Mouse (Mus musculus): ENCODE measurements around the gene Ndufs1. TPM values are rescaled to one million over a fixed set of nuclear protein-coding genes. Genes with fewer than 3 reads are reported as not detected.

Gene Ndufs1
- 24.7 and 26.9 TPM in 2 replicates for polyA plus RNA-seq (2012)

GRCm38 (mm10) chr1:63176604-63177421 lies at the start of gene Ndufs1, which contains the start of gene Eef1b2:
TSS of gene Ndufs1 (minus strand) at chr1:63176833.
TSS of gene Eef1b2 (plus strand) at chr1:63176825.

GRCm38 (mm10) chr1:63214271-63214558 lies 37.6 kb upstream of the Ndufs1 start, which contains the start of gene Gpr1:
TSS of gene Gpr1 (minus strand) at chr1:63214543.

GRCm38 (mm10) chr1:63114136-63114781 lies 62.4 kb downstream of the Ndufs1 start, which contains the start of gene Ino80d:
TSS of gene Ino80d (minus strand) at chr1:63114667.

Other genes starting within 250 kb of the Ndufs1 start
- gene Ino80d, start 62.2 kb downstream of the Ndufs1 start, polyA plus RNA-seq (2012) = 6.1 and 8.3 TPM in 2 replicates
- gene Eef1b2, start within 50 bp of the Ndufs1 start, polyA plus RNA-seq (2012) = 385 and 421 TPM in 2 replicates
- gene Gpr1, start 37.7 kb upstream of the Ndufs1 start, polyA plus RNA-seq (2012) = not detected in 2 replicates
- 0.02 TPM in 1 of 2 replicates, not detected in the other for gene Zdbf2, start 96.4 kb upstream of the Ndufs1 start, polyA plus RNA-seq (2012)